Mouse (Mus musculus): ENCODE measurements around the gene Sars. TPM values are rescaled to one million over a fixed set of nuclear protein-coding genes. Genes with fewer than 3 reads are reported as not detected.

The Sars gene
- 214 and 228 TPM in 2 replicates for polyA plus RNA-seq (2012; rRNA removed)

GRCm38 (mm10) chr3:108444698-108445365 lies at the start of gene Sars:
Sars (minus strand) TSS chr3:108445209.
- WGBS, result under 1% methylated on average over 41 of the region's 41 CpGs
- Histone ChIP-seq H3K27ac (ENCODE audit: insufficient read depth, low read length) (peak within 1 kb of the TSS; percentile 64), H3K4me3 (replicated peaks; ENCODE audit: insufficient read depth, low read depth, low read length) (peak within 1 kb of the TSS; percentile 88), H3K27me3 (ENCODE audit: control insufficient read depth, insufficient read depth, low read length) (no peaks in the 10 kb centered on the region), H3K4me1 (ENCODE audit: control insufficient read depth, insufficient read depth, low read length) (peaks cover 7% of the 10 kb centered on the region; the same call in 1 of the 2 replicates)
- TF ChIP-seq POLR2A (IDR thresholded peaks at IDR 0.05; ENCODE audit: borderline replicate concordance, insufficient read depth, low read length) (peak; percentile 75), CTCF (IDR thresholded peaks at IDR 0.05; ENCODE audit: borderline replicate concordance, insufficient read depth, low read depth, low read length) (no peak)
- DNase-seq, result peak; percentile 88 to 92

DNA sequence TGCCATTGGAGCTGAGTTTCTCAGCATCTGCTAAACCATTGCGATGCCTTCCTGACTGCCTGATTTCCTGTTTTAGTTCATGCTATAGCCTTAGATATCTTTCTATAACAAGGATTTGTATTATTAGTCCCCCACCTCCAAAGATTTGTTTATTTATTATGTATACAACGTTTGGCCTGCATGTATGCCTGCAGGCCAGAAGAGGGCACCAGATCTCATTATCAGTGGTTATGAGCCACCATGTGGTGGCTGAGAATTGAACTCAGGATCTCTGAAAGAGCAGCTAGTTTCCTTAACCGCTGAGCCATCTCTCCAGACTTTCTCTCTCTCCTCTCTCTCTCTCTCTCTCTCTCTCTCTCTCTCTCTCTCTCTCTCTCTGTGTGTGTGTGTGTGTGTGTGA lies 45.0 kb upstream of the Sars start:
- H3K4me3 ChIP-seq (replicated peaks; ENCODE audit: insufficient read depth, low read depth, low read length), result no peak overlapping the region
- no peak overlapping the region for H3K27ac ChIP-seq (ENCODE audit: insufficient read depth, low read length)
- no peak for DNase-seq
- no peaks in the 10 kb centered on the region for H3K4me1 ChIP-seq (ENCODE audit: control insufficient read depth, insufficient read depth, low read length)
- no peaks in the 10 kb centered on the region; the same call in 1 of the 2 replicates for H3K27me3 ChIP-seq (ENCODE audit: control insufficient read depth, insufficient read depth, low read length)
- TF ChIP-seq CTCF (IDR thresholded peaks at IDR 0.05; ENCODE audit: borderline replicate concordance, insufficient read depth, low read depth, low read length) (no peak), POLR2A (IDR thresholded peaks at IDR 0.05; ENCODE audit: borderline replicate concordance, insufficient read depth, low read length) (no peak)
- WGBS, result 65% methylated on average over 3 of the region's 3 CpGs

GRCm38 (mm10) chr3:108484749-108485148 lies 39.7 kb upstream of the Sars start:
- Histone ChIP-seq H3K27me3 (ENCODE audit: control insufficient read depth, insufficient read depth, low read length) (no peaks in the 10 kb centered on the region; the same call in 1 of the 2 replicates), H3K4me1 (ENCODE audit: control insufficient read depth, insufficient read depth, low read length) (no peaks in the 10 kb centered on the region), H3K27ac (ENCODE audit: insufficient read depth, low read length) (no peak overlapping the region), H3K4me3 (replicated peaks; ENCODE audit: insufficient read depth, low read depth, low read length) (no peak overlapping the region)
- DNase-seq, result no peak
- TF ChIP-seq POLR2A (IDR thresholded peaks at IDR 0.05; ENCODE audit: borderline replicate concordance, insufficient read depth, low read length) (no peak), CTCF (IDR thresholded peaks at IDR 0.05; ENCODE audit: borderline replicate concordance, insufficient read depth, low read depth, low read length) (no peak)
- WGBS, result 96% methylated on average over 4 of the region's 4 CpGs

- Histone ChIP-seq H3K4me3 (replicated peaks; ENCODE audit: insufficient read depth, low read depth, low read length) (no peak overlapping the region), H3K4me1 (ENCODE audit: control insufficient read depth, insufficient read depth, low read length) (no peaks in the 10 kb centered on the region), H3K27ac (ENCODE audit: insufficient read depth, low read length) (no peak overlapping the region), H3K27me3 (ENCODE audit: control insufficient read depth, insufficient read depth, low read length) (no peaks in the 10 kb centered on the region; the same call in 1 of the 2 replicates)
- DNase-seq, result no peak
- 91% methylated on average over 4 of the region's 4 CpGs for WGBS
- TF ChIP-seq CTCF (IDR thresholded peaks at IDR 0.05; ENCODE audit: borderline replicate concordance, insufficient read depth, low read depth, low read length) (no peak), POLR2A (IDR thresholded peaks at IDR 0.05; ENCODE audit: borderline replicate concordance, insufficient read depth, low read length) (no peak)
Observed at GRCm38 (mm10) chr3:108478800-108479199, 33.8 kb upstream of the Sars start.

GRCm38 (mm10) chr3:108476761-108477619 lies 32.0 kb upstream of the Sars start:
- WGBS, result 74% methylated on average over 14 of the region's 14 CpGs

GRCm38 (mm10) chr3:108475496-108475895 lies 30.5 kb upstream of the Sars start:
- DNase-seq, result no peak
- no peak overlapping the region for H3K27ac ChIP-seq (ENCODE audit: insufficient read depth, low read length)
- no peak overlapping the region for H3K4me3 ChIP-seq (replicated peaks; ENCODE audit: insufficient read depth, low read depth, low read length)
- 22% methylated on average over 5 of the region's 5 CpGs for WGBS
- no peaks in the 10 kb centered on the region for H3K27me3 ChIP-seq (ENCODE audit: control insufficient read depth, insufficient read depth, low read length)
- H3K4me1 ChIP-seq (ENCODE audit: control insufficient read depth, insufficient read depth, low read length), result no peaks in the 10 kb centered on the region
- TF ChIP-seq POLR2A (IDR thresholded peaks at IDR 0.05; ENCODE audit: borderline replicate concordance, insufficient read depth, low read length) (no peak), CTCF (IDR thresholded peaks at IDR 0.05; ENCODE audit: borderline replicate concordance, insufficient read depth, low read depth, low read length) (no peak)

More at GRCm38 (mm10) chr3:108476761-108477619, 32.0 kb upstream of the Sars start:
- no peak for TF ChIP-seq CTCF (IDR thresholded peaks at IDR 0.05; ENCODE audit: borderline replicate concordance, insufficient read depth, low read depth, low read length)
- no peak for TF ChIP-seq POLR2A (IDR thresholded peaks at IDR 0.05; ENCODE audit: borderline replicate concordance, insufficient read depth, low read length)
- no peaks in the 10 kb centered on the region for H3K4me1 ChIP-seq (ENCODE audit: control insufficient read depth, insufficient read depth, low read length)
- H3K27ac ChIP-seq (ENCODE audit: insufficient read depth, low read length), result no peak overlapping the region
- no peak overlapping the region for H3K4me3 ChIP-seq (replicated peaks; ENCODE audit: insufficient read depth, low read depth, low read length)
- no peak for DNase-seq
- H3K27me3 ChIP-seq (ENCODE audit: control insufficient read depth, insufficient read depth, low read length), result no peaks in the 10 kb centered on the region; the same call in 1 of the 2 replicates

DNA sequence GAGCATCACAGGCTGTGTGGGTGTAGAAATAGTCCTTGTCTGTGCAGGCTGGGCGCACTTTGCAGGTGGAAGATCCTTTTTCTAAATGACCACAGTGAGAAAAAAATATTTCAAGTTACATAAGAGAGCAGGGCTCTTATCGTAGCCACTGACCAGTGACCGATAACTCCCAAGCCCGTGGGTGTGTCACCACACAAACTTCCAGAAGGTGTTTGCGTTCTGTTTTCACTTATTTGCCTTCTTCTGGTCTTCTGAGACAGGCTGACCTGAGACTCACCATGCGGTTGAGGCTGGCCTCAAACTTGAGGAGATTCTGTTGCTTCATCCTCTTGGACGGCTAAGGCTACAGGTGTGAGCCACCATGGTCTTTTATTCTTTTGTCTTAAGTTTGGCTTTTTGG lies 30.0 kb upstream of the Sars start:
- no peak for TF ChIP-seq POLR2A (IDR thresholded peaks at IDR 0.05; ENCODE audit: borderline replicate concordance, insufficient read depth, low read length)
- no peak for TF ChIP-seq CTCF (IDR thresholded peaks at IDR 0.05; ENCODE audit: borderline replicate concordance, insufficient read depth, low read depth, low read length)
- H3K4me1 ChIP-seq (ENCODE audit: control insufficient read depth, insufficient read depth, low read length), result no peaks in the 10 kb centered on the region
- no peak overlapping the region for H3K27ac ChIP-seq (ENCODE audit: insufficient read depth, low read length)
- WGBS, result 98% methylated on average over 7 of the region's 7 CpGs
- no peak overlapping the region for H3K4me3 ChIP-seq (replicated peaks; ENCODE audit: insufficient read depth, low read depth, low read length)
- no peak for DNase-seq
- H3K27me3 ChIP-seq (ENCODE audit: control insufficient read depth, insufficient read depth, low read length), result no peaks in the 10 kb centered on the region

All from cerebellum, adult 2 months (tissue).